Mouse (Mus musculus) forebrain, postnatal 0 days (tissue): ENCODE results near the gene Tspan12. TPM values are rescaled to one million over a fixed set of nuclear protein-coding genes. Genes with fewer than 3 reads are reported as not detected.

ENCODE experiments used
- ATAC-seq: fragments of 200-750 bp; cut with Nextera tagmentation; 2 replicates; pipeline ENCODE4 v1.8.0; 2017; ENCODE audit warnings: mild to moderate bottlenecking, moderate library complexity
- DNase-seq: peaks from one replicate; pipeline ENCODE4 v3.0.0-alpha.2; 2015
- H3K27ac ChIP-seq: fragments of 300-500 bp; sonication (generic); 2 replicates; pipeline ENCODE4 v1.5.1; 2014; ENCODE audit warnings: low read depth, mild to moderate bottlenecking, antibody characterized with exemption, low read length, moderate library complexity, mixed read lengths
- H3K27me3 ChIP-seq: fragments of 300-500 bp; sonication (generic); 2 replicates; pipeline ENCODE4 v1.6.1; 2014; ENCODE audit warnings: mild to moderate bottlenecking, low read length, mixed read lengths; ENCODE audit not compliant: insufficient read depth
- H3K36me3 ChIP-seq: fragments of 300-500 bp; sonication (generic); 2 replicates; pipeline ENCODE4 v1.6.1; 2014; ENCODE audit warnings: mild to moderate bottlenecking, moderate library complexity; ENCODE audit not compliant: insufficient read depth
- H3K4me1 ChIP-seq: fragments of 300-500 bp; sonication (generic); 2 replicates; pipeline ENCODE4 v1.6.1; 2014; ENCODE audit warnings: antibody characterized with exemption; ENCODE audit not compliant: insufficient read depth
- H3K4me2 ChIP-seq: fragments of 300-500 bp; sonication (generic); 2 replicates; pipeline ENCODE4 v1.6.1; 2014; ENCODE audit warnings: low read depth, mild to moderate bottlenecking, moderate library complexity
- H3K4me3 ChIP-seq: fragments of 300-500 bp; sonication (generic); 2 replicates; pipeline ENCODE4 v1.5.1; 2014; ENCODE audit warnings: low read depth, low read length, mixed read lengths
- H3K9ac ChIP-seq: fragments of 300-500 bp; sonication (generic); 2 replicates; pipeline ENCODE4 v1.6.1; 2014; ENCODE audit warnings: mild to moderate bottlenecking
- H3K9me3 ChIP-seq: fragments of 300-500 bp; sonication (generic); 2 replicates; pipeline ENCODE4 v1.6.1; 2016; ENCODE audit warnings: low read length
- CTCF ChIP-seq: sonication (generic); IDR thresholded peaks from 2 replicates; pipeline ENCODE4 v1.5.1; 2016; ENCODE audit warnings: antibody characterized with exemption, control low read depth, low read depth
- WGBS: fragments of 180-500 bp; shearing (Covaris S2); extraction: QIAGEN DNeasy Blood & Tissue Kit; methylation state at CpG from one replicate; pipeline ENCODE4 v1.1.7; 2014; 5-methylcytosine and 5-hydroxymethylcytosine counted together
- polyA plus RNA-seq: library from polyadenylated mRNA; unstranded; fragments of >200 nt; fragmentation: Nextera tagmentation; extraction: Ambion mirVana; gene quantifications from 2 replicates; pipeline ENCODE4 v1.2.1, GENCODE M21; 2015
- total RNA-seq: library from RNA; depleted of rRNA; stranded (reverse); fragments of >200 nt; gene quantifications from 2 replicates; pipeline ENCODE4 v1.2.3, GENCODE M21; 2014

The Tspan12 gene
- total and polyA plus RNA-seq, 2 experiments from 2014 or later = 30.7 to 42.6 TPM

DNA sequence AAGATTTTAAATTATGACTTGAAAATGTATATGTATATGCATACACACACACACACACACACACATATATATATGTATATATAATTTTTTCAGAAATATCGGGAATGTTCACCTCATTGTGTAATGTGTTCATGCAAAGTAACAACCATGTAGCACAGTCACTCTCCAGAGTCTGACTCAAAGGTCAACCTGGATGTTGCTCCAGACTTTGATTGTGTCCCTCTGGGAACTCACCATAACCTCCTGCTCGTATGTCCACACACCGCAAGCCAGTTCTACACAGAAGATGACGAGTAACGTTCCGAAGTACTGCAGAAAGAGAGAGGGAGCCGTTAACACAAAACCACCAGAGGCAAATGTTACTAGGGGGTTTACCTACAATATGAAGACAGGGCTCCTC is 46.3 kb downstream of the Tspan12 start:
- H3K36me3 ChIP-seq = no peaks in the 10 kb centered on the region
- no peaks in the 10 kb centered on the region for H3K9me3 ChIP-seq
- DNase-seq (no peak), ATAC-seq (no peak)
- H3K4me1 ChIP-seq = no peaks in the 10 kb centered on the region
- H3K4me2 ChIP-seq = no peak overlapping the region
- no peaks in the 10 kb centered on the region for H3K27me3 ChIP-seq
- TF ChIP-seq CTCF = no peak
- no peak overlapping the region for H3K4me3 ChIP-seq
- H3K9ac ChIP-seq = no peak overlapping the region
- no peak overlapping the region for H3K27ac ChIP-seq
- 97% methylated on average over 7 of the region's 7 CpGs for WGBS

DNA sequence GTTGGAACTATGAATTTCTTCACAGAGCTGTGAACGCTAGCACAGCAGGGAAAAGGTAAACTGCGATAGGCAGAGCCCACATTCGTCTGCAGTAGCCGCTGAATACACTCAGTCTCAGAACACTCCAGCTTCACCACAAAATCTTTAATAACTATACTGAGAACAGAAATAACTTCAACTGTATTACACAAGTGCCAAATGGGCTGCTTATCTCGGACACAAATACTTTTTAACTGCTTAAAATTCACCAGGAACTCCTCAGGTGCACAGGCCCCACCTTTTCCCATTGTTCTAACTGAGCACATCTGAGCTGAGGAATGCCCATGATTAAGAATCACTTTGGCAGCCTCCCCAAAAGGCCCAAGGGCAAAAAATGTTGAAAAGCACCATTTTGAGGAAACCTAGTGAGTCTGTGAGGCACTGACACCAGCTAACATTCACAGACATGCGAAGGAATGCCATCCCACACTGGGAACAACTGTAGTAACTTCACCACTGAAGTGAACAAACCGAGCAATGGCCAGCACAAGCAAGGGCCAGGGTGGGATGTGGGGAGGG is 47.2 kb downstream of the Tspan12 start:
- TF ChIP-seq CTCF = no peak
- Histone ChIP-seq H3K9ac (no peak overlapping the region), H3K4me3 (no peak overlapping the region), H3K4me1 (no peaks in the 10 kb centered on the region), H3K27me3 (no peaks in the 10 kb centered on the region), H3K9me3 (no peaks in the 10 kb centered on the region), H3K27ac (no peak overlapping the region), H3K4me2 (no peak overlapping the region), H3K36me3 (0 out of 2 replicates have a peak, but pooled peaks cover under 1% of the 10 kb centered on the region)
- WGBS = 75% methylated on average over 7 of the region's 7 CpGs
- DNase-seq (no peak), ATAC-seq (no peak)

DNA sequence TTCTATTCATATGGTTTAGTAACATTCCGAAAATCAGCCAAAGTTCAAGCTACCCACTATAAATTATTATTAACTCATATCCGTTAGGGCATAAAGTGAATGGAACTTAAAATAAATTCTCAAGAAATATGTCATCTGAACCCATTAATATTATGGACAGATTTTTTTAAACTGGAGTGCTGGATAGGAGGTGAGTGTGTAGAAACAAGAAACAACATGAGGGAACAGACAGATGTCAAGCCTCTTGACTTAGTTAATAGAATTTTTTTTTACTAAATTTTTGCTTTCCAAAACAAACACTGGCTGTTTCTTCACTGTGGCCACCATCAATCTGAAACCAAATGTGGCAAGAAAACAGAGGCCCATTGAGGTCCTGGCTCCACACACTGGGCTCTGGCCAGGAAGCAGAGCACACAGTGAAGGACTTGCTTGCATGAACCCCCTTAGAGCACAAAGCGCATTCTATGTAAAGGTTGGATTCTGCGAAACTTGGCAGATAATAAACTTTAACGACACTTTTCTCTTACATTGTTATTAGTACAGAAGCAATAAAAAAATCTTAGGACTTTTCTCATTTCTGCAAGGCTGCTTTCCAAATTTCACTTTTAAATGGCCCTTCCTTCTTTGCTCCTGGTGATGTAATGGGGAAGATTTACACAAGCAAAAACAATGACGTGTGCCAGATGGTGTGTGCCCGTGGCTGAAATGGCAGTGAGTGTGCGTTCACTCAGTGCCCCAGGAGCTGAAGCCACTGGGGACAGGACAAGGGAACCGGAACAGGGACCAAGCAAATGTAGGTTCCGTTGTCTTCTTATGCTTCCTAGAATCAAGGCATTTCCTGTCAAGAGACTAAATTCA is 48.6 kb downstream of the Tspan12 start:
- H3K36me3 ChIP-seq = 0 out of 2 replicates have a peak, but pooled peaks cover 3% of the 10 kb centered on the region
- no peaks in the 10 kb centered on the region for H3K27me3 ChIP-seq
- no peak overlapping the region for H3K4me2 ChIP-seq
- ATAC-seq = peak; percentile 81
- no peak overlapping the region for H3K9ac ChIP-seq
- H3K27ac ChIP-seq = no peak overlapping the region
- no peaks in the 10 kb centered on the region for H3K4me1 ChIP-seq
- H3K4me3 ChIP-seq = no peak overlapping the region
- no peaks in the 10 kb centered on the region for H3K9me3 ChIP-seq
- TF ChIP-seq CTCF = no peak
- 49% methylated on average over 10 of the region's 10 CpGs for WGBS
- peak; percentile 17 for DNase-seq

DNA sequence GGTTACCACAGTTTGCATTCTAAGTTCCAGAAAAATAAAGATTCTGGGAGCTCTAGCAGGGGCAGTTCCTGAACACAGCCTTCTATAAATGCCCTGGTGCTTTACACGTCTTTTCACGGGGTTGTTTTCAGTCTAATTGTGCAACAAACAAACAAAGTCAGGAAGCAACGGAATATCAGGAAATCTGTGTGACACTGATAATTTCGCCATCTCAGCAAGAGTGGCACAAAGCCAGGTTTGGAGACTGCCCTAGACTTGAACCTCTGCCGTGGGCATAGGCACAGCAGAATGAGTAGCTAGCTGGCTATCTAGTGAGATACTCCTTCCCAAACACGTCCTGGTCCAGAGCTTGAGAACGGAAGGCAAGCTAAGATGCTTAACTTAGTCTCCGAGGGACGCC is 53.7 kb downstream of the Tspan12 start:
- DNase-seq = no peak

DNA sequence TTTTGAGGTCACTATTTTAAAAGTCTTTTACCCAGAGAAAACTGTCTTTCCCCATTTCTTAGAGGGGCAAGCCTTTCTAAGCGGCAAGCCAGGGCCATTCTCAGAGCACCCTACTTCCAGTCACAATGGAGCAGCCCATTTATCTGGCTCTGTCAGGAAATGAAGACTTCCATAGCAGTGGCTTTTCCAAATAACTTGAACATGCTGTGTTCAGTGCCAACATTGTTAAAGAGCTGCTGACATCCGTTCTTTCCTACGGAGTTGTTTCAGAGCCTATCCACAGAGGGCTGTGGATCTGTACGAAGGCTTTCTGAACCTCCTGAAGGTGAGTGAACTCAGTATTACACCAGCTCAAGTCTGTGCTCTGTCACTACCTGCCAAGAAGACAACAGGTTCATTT is 55.2 kb downstream of the Tspan12 start:
- no peak overlapping the region for H3K4me2 ChIP-seq
- H3K4me3 ChIP-seq = no peak overlapping the region
- no peak overlapping the region for H3K27ac ChIP-seq
- no peak for TF ChIP-seq CTCF
- 89% methylated on average over 4 of the region's 4 CpGs for WGBS
- H3K9me3 ChIP-seq = no peaks in the 10 kb centered on the region
- no peaks in the 10 kb centered on the region for H3K27me3 ChIP-seq
- H3K9ac ChIP-seq = no peak overlapping the region
- 0 out of 2 replicates have a peak, but pooled peaks cover 3% of the 10 kb centered on the region for H3K36me3 ChIP-seq
- no peaks in the 10 kb centered on the region for H3K4me1 ChIP-seq
- DNase-seq = no peak
- no peak for ATAC-seq

More for the DNA sequence above, 53.7 kb downstream of the Tspan12 start:
- no peak for ATAC-seq
- Histone ChIP-seq H3K27me3 (no peaks in the 10 kb centered on the region), H3K27ac (no peak overlapping the region), H3K4me1 (no peaks in the 10 kb centered on the region), H3K9ac (no peak overlapping the region), H3K36me3 (0 out of 2 replicates have a peak, but pooled peaks cover 3% of the 10 kb centered on the region), H3K4me2 (no peak overlapping the region), H3K9me3 (no peaks in the 10 kb centered on the region), H3K4me3 (no peak overlapping the region)
- 91% methylated on average over 9 of the region's 9 CpGs for WGBS
- TF ChIP-seq CTCF = no peak

DNA sequence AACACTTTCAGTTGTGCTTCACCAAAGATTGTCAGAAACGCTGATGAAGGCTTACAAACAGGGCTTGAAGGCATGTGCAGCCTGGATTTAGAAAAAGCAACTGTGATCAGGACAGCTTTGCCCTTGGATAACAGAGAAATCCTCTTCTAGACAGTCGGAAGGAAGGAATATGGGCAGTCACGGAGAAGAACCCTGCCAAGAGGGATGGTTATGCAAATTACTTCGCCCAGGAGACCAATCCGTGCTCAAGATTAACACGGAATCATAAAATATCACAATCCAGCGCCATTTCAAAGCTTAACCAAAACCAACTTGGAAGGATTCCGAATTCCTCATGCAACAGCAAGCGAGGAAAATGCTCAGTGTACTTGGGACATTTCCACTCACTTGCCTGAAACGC is 55.9 kb downstream of the Tspan12 start:
- Histone ChIP-seq H3K27ac (no peak overlapping the region), H3K4me3 (no peak overlapping the region), H3K27me3 (no peaks in the 10 kb centered on the region)

DNA sequence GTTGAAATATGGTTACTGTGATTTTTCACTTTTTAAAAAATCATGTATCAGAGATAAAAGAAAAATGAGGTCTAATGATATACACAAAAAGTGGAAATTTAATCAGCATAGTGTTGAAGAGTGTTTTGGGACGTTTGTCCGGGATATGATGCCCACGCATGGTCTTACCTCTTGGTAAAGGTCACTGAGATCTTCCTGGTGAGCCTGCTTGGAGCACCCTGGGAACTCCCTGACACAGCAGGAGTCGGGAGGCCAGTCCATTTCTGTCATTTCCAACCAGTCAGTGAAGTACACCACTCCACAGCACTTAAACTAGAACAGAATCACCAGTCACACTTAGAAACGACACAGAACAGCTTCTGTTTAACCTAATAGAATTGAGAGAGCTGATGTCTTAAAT is 56.9 kb downstream of the Tspan12 start:
- no peak for ATAC-seq
- no peak for TF ChIP-seq CTCF

More for the DNA sequence above, 55.9 kb downstream of the Tspan12 start:
- DNase-seq (no peak), ATAC-seq (no peak; the same call in 1 of the 2 replicates)
- Histone ChIP-seq H3K4me2 (no peak overlapping the region), H3K9ac (no peak overlapping the region), H3K9me3 (no peaks in the 10 kb centered on the region), H3K4me1 (no peaks in the 10 kb centered on the region), H3K36me3 (0 out of 2 replicates have a peak, but pooled peaks cover 3% of the 10 kb centered on the region)
- no peak for TF ChIP-seq CTCF
- 75% methylated on average over 10 of the region's 10 CpGs for WGBS

More for the DNA sequence above, 56.9 kb downstream of the Tspan12 start:
- Histone ChIP-seq H3K4me1 (no peaks in the 10 kb centered on the region), H3K9ac (no peak overlapping the region), H3K36me3 (0 out of 2 replicates have a peak, but pooled peaks cover 3% of the 10 kb centered on the region), H3K27me3 (no peaks in the 10 kb centered on the region), H3K4me3 (no peak overlapping the region), H3K27ac (no peak overlapping the region), H3K9me3 (no peaks in the 10 kb centered on the region), H3K4me2 (no peak overlapping the region)
- 80% methylated on average over 5 of the region's 5 CpGs for WGBS
- no peak for DNase-seq
